Mouse (Mus musculus): ENCODE data around the gene Fbxw9.
A peak's percentile ranks its signal among the peaks of the same experiment; 100 is the strongest.

The Fbxw9 gene

DNA sequence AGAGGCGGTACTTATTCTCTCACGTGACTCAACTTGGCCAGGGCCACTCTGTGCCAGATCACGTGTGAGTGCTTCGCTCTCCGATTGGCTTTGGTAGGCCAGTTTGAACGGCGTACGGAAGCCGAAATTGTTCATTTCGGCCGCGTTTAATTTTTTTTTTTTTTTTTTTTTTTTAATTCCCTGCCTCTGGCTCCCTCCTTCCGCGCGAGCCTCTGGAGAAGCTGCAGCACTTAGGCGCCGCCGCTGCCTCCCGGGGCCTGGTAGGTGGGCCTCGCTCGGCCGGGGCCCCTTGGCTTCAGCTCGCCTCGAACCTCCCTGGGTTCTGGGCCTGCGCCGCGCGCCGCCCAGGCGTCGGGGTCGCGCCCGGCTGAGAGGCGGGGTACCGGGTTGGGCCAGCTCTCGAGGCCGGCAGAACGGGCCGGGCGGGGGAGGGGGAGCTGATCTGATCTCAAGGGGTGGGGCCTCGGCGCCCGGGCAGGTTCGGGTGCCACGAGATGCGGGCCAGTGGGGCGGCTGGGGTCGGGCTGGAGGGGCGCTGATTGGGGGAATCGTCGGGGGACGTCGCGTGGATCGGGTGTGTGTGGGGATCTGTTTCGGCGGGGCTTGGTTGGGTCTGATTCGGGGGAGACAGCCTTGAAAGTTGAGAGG is 23.0 kb upstream of the Fbxw9 start, which contains the start of gene Tnpo2:
Gene Tnpo2, plus strand, starts transcription at position 198 of the 648 bp plus-strand sequence.
- ATAC-seq (ENCODE audit: insufficient number of reproducible peaks, low FRiP score, low TSS enrichment), result peak; percentile 64

GRCm38 (mm10) chr8:85037366-85037680 is 22.5 kb upstream of the Fbxw9 start:
- peak; percentile 11; the same call in 1 of the 2 replicates for ATAC-seq (ENCODE audit: insufficient number of reproducible peaks, low FRiP score, low TSS enrichment)

- ATAC-seq (ENCODE audit: insufficient number of reproducible peaks, low FRiP score, low TSS enrichment), result no peak
Measured at GRCm38 (mm10) chr8:85037681-85038531, 21.9 kb upstream of the Fbxw9 start.

- ATAC-seq (ENCODE audit: insufficient number of reproducible peaks, low FRiP score, low TSS enrichment), result no peak
Measured at GRCm38 (mm10) chr8:85043619-85044018, 16.2 kb upstream of the Fbxw9 start.

GRCm38 (mm10) chr8:85057367-85057766 is 2.5 kb upstream of the Fbxw9 start:
- no peak for ATAC-seq (ENCODE audit: insufficient number of reproducible peaks, low FRiP score, low TSS enrichment)

DNA sequence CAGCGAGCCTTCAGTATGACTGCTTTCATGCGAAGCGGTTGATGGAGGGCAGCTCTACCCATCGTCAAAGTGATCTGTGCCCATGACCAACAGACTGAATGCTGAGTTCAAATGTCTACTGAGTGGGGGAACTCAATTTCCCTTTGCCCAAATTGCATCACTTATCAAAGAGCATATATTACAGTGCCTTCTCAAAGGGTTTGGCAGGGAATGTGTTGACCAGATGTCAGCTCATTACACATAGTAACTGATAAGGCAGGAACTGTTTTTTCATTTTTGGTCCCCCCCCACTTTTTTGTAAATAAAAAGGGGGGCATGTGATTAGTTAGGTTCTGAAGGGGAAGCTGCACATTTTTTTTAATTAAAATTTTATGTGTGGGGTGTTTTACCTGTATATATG is 2.7 kb downstream of the Fbxw9 start:
- ATAC-seq (ENCODE audit: insufficient number of reproducible peaks, low FRiP score, low TSS enrichment), result no peak

DNA sequence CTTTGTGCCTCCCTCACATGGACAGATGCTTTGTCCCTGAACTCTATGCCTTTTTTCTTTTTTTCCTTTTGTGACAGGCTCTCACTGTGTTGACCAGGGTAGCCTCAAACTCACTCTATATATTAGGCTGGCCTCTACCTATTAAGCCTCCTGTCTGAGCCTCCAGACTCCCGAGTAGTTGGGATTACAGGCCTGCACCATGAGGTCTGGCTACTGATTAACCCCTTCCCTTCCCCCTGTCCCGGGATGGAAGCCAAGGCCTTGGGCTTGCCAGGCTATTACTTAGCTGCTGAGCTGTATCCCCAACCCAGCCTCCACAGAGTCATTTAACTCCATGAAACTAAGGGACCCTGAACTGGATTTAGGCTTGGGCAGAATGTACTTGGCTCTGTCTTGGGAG is 5.4 kb downstream of the Fbxw9 start:
- no peak for ATAC-seq (ENCODE audit: insufficient number of reproducible peaks, low FRiP score, low TSS enrichment)

- ATAC-seq (ENCODE audit: insufficient number of reproducible peaks, low FRiP score, low TSS enrichment), result no peak
Measured at GRCm38 (mm10) chr8:85067155-85067554, 7.3 kb downstream of the Fbxw9 start.

DNA sequence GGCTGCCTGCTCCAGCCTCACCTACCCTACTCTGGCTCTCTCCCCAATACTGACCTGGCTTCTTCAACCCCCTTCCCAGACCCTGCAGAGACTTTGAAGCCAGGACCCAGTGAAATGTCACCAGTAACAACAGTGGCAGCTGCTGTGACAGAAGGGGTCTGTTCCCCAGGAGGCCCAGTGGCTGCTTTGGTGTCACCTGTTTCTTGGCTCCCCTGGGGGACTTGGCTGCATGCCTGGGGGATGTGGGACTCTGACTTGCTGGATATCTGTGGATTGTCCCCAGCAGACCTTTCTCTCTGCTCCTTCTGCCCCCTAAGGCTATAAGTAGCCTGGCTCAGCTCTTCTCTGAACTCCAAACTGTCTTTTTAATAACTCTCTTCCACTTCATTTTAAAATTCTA is 8.1 kb downstream of the Fbxw9 start, which contains the start of gene Gm5741:
Gene Gm5741, minus strand, starts transcription at position 1 of the 400 bp plus-strand sequence.
- no peak for ATAC-seq (ENCODE audit: insufficient number of reproducible peaks, low FRiP score, low TSS enrichment)

- no peak for ATAC-seq (ENCODE audit: insufficient number of reproducible peaks, low FRiP score, low TSS enrichment)
Measured at GRCm38 (mm10) chr8:85071041-85071440, 11.2 kb downstream of the Fbxw9 start.

GRCm38 (mm10) chr8:85071514-85072281 is 11.8 kb downstream of the Fbxw9 start, which contains the start of gene Dhps:
Dhps (plus strand) TSS chr8:85071757.
- peak; percentile 81 for ATAC-seq (ENCODE audit: insufficient number of reproducible peaks, low FRiP score, low TSS enrichment)

GRCm38 (mm10) chr8:85072364-85072929 is 12.6 kb downstream of the Fbxw9 start:
- no peak for ATAC-seq (ENCODE audit: insufficient number of reproducible peaks, low FRiP score, low TSS enrichment)

DNA sequence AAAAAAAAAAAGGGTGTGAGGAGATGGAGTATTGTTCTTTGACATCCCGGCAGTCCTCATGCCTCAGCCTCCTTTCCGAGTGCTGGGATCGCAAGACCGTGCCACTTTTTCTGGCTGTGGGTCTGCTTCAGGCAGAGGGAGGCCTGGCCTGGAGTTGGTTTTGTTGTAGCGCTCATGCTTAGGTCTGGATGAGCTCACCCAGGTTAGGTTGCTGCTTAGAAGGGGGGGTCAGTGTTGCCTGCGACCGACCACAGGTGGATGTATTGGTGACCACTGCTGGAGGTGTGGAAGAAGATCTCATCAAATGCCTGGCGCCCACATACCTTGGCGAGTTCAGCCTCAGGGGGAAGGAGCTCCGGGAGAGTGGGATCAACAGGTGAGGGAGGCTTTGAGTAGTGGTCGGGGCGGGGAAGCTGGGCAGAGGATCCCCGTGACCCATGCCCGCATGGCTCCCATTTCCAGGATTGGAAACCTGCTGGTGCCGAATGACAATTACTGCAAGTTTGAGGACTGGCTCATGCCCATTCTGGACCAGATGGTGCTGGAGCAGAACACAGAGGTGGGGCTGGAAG is 13.3 kb downstream of the Fbxw9 start:
- ATAC-seq (ENCODE audit: insufficient number of reproducible peaks, low FRiP score, low TSS enrichment), result no peak

DNA sequence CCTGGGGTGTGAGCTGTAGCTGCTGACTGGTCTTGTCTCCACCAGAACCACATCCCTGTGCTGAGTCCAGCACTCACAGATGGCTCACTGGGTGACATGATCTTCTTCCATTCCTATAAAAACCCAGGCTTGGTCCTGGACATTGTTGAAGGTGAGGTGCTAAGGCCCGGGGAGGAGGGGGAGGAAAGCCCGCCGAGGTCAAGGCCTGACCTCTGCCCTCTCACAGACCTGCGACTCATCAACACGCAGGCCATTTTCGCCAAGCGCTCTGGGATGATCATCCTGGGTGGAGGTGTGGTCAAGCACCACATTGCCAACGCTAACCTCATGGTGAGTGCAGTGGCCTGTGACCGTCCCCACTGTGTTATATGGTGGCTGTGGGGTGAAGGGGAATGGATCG is 14.3 kb downstream of the Fbxw9 start:
- no peak for ATAC-seq (ENCODE audit: insufficient number of reproducible peaks, low FRiP score, low TSS enrichment)

- no peak for ATAC-seq (ENCODE audit: insufficient number of reproducible peaks, low FRiP score, low TSS enrichment)
Measured at GRCm38 (mm10) chr8:85074617-85075016, 14.8 kb downstream of the Fbxw9 start.

DNA sequence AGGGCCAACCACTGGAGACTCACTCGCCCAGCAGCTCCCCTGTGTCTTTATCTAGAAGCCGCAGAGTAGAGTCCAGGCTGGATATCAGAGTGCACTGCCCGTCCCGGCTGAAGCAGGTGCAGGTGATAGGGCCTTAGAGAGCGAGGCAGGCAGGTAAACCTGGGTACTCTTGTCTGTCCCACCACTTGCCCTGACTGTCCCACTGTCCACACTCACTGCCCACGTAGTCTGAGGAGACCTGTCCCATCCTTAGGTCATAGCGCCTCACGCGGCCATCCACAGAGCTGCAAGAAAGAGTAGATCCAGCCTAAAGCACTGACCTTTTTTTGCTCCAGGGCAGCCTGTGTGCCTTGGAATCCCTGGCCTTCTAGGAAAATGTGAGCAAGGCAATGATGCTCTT is 16.1 kb downstream of the Fbxw9 start:
- no peak for ATAC-seq (ENCODE audit: insufficient number of reproducible peaks, low FRiP score, low TSS enrichment)

GRCm38 (mm10) chr8:85076993-85077392 is 17.1 kb downstream of the Fbxw9 start:
- peak; percentile 43; the same call in 1 of the 2 replicates for ATAC-seq (ENCODE audit: insufficient number of reproducible peaks, low FRiP score, low TSS enrichment)

DNA sequence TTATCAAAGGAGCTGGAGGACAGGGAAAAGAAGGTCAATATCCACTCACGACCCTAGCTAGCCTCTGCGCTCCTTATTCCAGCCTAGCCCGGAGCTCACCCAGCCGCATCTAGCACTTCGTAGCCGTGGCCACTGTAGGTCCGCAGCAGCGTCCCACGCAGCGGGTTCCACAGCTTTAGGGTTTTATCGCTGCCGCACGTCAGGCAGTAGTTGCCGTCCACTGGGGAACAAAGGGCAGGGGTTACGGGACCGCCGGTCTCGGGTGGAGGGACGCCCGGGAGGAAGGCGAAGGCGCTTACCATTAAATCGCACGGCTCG is 20.3 kb downstream of the Fbxw9 start:
- ATAC-seq (ENCODE audit: insufficient number of reproducible peaks, low FRiP score, low TSS enrichment), result no peak

- no peak for ATAC-seq (ENCODE audit: insufficient number of reproducible peaks, low FRiP score, low TSS enrichment)
Measured at GRCm38 (mm10) chr8:85080532-85081215, 20.8 kb downstream of the Fbxw9 start, which contains the start of gene Wdr83os. Wdr83os (plus strand) TSS chr8:85080740.

GRCm38 (mm10) chr8:85081216-85081555 is 21.3 kb downstream of the Fbxw9 start, which contains the start of gene Wdr83:
Wdr83 (minus strand) TSS chr8:85081306.
- ATAC-seq (ENCODE audit: insufficient number of reproducible peaks, low FRiP score, low TSS enrichment), result no peak

Measured in cerebellum, adult (tissue).